Mouse (Mus musculus) limb, embryonic 11.5 days (tissue): ENCODE measurements at regions not wholly inside any gene's neighbourhood (a gene's known extent, or its start where the extent isn't known, plus 50 kb on each side); places are given as distances from the start of the nearest gene placed in this dataset.

Source experiments
- ATAC-seq: fragments of 200-750 bp; cut with Nextera tagmentation; 2 replicates; pipeline ENCODE4 v1.8.0; 2017; ENCODE audit warnings: low read depth; ENCODE audit not compliant: insufficient number of reproducible peaks, low FRiP score, low TSS enrichment
- DNase-seq: peaks from one replicate; pipeline ENCODE4 v3.0.0-alpha.2; 2015; ENCODE audit warnings: low spot score
- H3K27ac ChIP-seq: fragments of 300-500 bp; sonication (generic); replicated peaks from 2 replicates; pipeline ENCODE4 v1.5.1; 2014; ENCODE audit warnings: low read depth, mild to moderate bottlenecking, low read length
- H3K27me3 ChIP-seq: fragments of 300-500 bp; sonication (generic); 2 replicates; pipeline ENCODE4 v1.6.1; 2014; ENCODE audit warnings: mild to moderate bottlenecking, low read length, mixed read lengths; ENCODE audit not compliant: control insufficient read depth, insufficient read depth
- H3K36me3 ChIP-seq: fragments of 300-500 bp; sonication (generic); 2 replicates; pipeline ENCODE4 v1.6.1; 2014; ENCODE audit warnings: mild to moderate bottlenecking, low read length, moderate library complexity, mixed read lengths; ENCODE audit not compliant: control insufficient read depth, insufficient read depth
- H3K4me1 ChIP-seq: fragments of 300-500 bp; sonication (generic); 2 replicates; pipeline ENCODE4 v1.6.1; 2014; ENCODE audit warnings: low read length, mixed read lengths; ENCODE audit not compliant: control insufficient read depth, insufficient read depth
- H3K4me2 ChIP-seq: fragments of 300-500 bp; sonication (generic); 2 replicates; pipeline ENCODE4 v1.6.1; 2014; ENCODE audit warnings: low read depth, mild to moderate bottlenecking, moderate library complexity; ENCODE audit not compliant: severe bottlenecking
- H3K4me3 ChIP-seq: fragments of 300-500 bp; sonication (generic); 2 replicates; pipeline ENCODE4 v1.5.1; 2014; ENCODE audit warnings: low read depth, low read length
- H3K9ac ChIP-seq: fragments of 300-500 bp; sonication (generic); 2 replicates; pipeline ENCODE4 v1.6.1; 2014; ENCODE audit warnings: mild to moderate bottlenecking, low read length
- H3K9me3 ChIP-seq: fragments of 300-500 bp; sonication (generic); 2 replicates; pipeline ENCODE4 v1.6.1; 2016; ENCODE audit warnings: low read length; ENCODE audit not compliant: control insufficient read depth
- WGBS: fragments of 180-500 bp; shearing (Covaris S2); extraction: QIAGEN DNeasy Blood & Tissue Kit; methylation state at CpG from one replicate; pipeline ENCODE4 v1.1.7; 2014; 5-methylcytosine and 5-hydroxymethylcytosine counted together

- H3K4me3 ChIP-seq: no peak overlapping the region
- WGBS: 76% methylated on average over 8 of the region's 8 CpGs
- no peak overlapping the region for H3K27ac ChIP-seq
- no peaks in the 10 kb centered on the region for H3K9me3 ChIP-seq
- no peaks in the 10 kb centered on the region for H3K27me3 ChIP-seq
- DNase-seq (no peak), ATAC-seq (no peak)
- no peaks in the 10 kb centered on the region for H3K36me3 ChIP-seq
- no peak overlapping the region for H3K9ac ChIP-seq
- H3K4me1 ChIP-seq: no peaks in the 10 kb centered on the region
- H3K4me2 ChIP-seq: no peak overlapping the region
Observed at GRCm38 (mm10) chr1:165062813-165063492, 97.6 kb downstream of the Tbx19 start.

- H3K36me3 ChIP-seq: no peaks in the 10 kb centered on the region
Observed at GRCm38 (mm10) chr1:165061420-165061819, 99.2 kb downstream of the Tbx19 start.

GRCm38 (mm10) chr1:165054245-165054644, 106.3 kb downstream of the Tbx19 start:
- Histone ChIP-seq H3K27me3 (no peaks in the 10 kb centered on the region), H3K4me2 (no peak overlapping the region), H3K4me1 (no peaks in the 10 kb centered on the region), H3K9ac (no peak overlapping the region), H3K9me3 (no peaks in the 10 kb centered on the region), H3K36me3 (no peaks in the 10 kb centered on the region), H3K4me3 (no peak overlapping the region), H3K27ac (no peak overlapping the region)
- WGBS: 87% methylated on average over 6 of the region's 6 CpGs
- ATAC-seq: no peak
- no peak for DNase-seq

More at GRCm38 (mm10) chr1:165061420-165061819, 99.2 kb downstream of the Tbx19 start:
- no peak overlapping the region for H3K4me3 ChIP-seq
- H3K9ac ChIP-seq: no peak overlapping the region
- WGBS: 72% methylated on average over 3 of the region's 3 CpGs
- DNase-seq (no peak), ATAC-seq (no peak)
- no peaks in the 10 kb centered on the region for H3K9me3 ChIP-seq
- no peak overlapping the region for H3K4me2 ChIP-seq
- no peaks in the 10 kb centered on the region for H3K27me3 ChIP-seq
- H3K27ac ChIP-seq: no peak overlapping the region
- no peaks in the 10 kb centered on the region for H3K4me1 ChIP-seq

- Histone ChIP-seq H3K4me3 (no peak overlapping the region), H3K9me3 (no peaks in the 10 kb centered on the region), H3K27ac (no peak overlapping the region), H3K9ac (no peak overlapping the region), H3K27me3 (no peaks in the 10 kb centered on the region), H3K4me1 (no peaks in the 10 kb centered on the region), H3K36me3 (no peaks in the 10 kb centered on the region), H3K4me2 (no peak overlapping the region)
- WGBS: 62% methylated on average over 2 of the region's 2 CpGs
- DNase-seq: no peak
- ATAC-seq: no peak
Observed at GRCm38 (mm10) chr1:165051294-165051693, 109.3 kb downstream of the Tbx19 start.

- 81% methylated on average over 4 of the region's 4 CpGs for WGBS
Observed at GRCm38 (mm10) chr1:165050176-165050575, 110.4 kb downstream of the Tbx19 start.

GRCm38 (mm10) chr1:165046637-165047036, 111.3 kb upstream of the Xcl1 start:
- H3K36me3 ChIP-seq: no peaks in the 10 kb centered on the region
- H3K4me1 ChIP-seq: no peaks in the 10 kb centered on the region
- H3K4me2 ChIP-seq: no peak overlapping the region
- 17% methylated on average over 7 of the region's 7 CpGs for WGBS
- ATAC-seq (no peak), DNase-seq (no peak)
- no peak overlapping the region for H3K9ac ChIP-seq
- no peak overlapping the region for H3K4me3 ChIP-seq
- no peaks in the 10 kb centered on the region for H3K27me3 ChIP-seq
- H3K27ac ChIP-seq: no peak overlapping the region
- no peaks in the 10 kb centered on the region for H3K9me3 ChIP-seq

More at GRCm38 (mm10) chr1:165050176-165050575, 110.4 kb downstream of the Tbx19 start:
- H3K9ac ChIP-seq: no peak overlapping the region
- H3K27me3 ChIP-seq: no peaks in the 10 kb centered on the region
- no peaks in the 10 kb centered on the region for H3K4me1 ChIP-seq
- H3K4me3 ChIP-seq: no peak overlapping the region
- DNase-seq: no peak
- no peak overlapping the region for H3K4me2 ChIP-seq
- H3K27ac ChIP-seq: no peak overlapping the region
- no peaks in the 10 kb centered on the region for H3K9me3 ChIP-seq
- H3K36me3 ChIP-seq: no peaks in the 10 kb centered on the region
- ATAC-seq: no peak

GRCm38 (mm10) chr1:165046056-165046455, 110.7 kb upstream of the Xcl1 start:
- DNase-seq (no peak), ATAC-seq (no peak)
- Histone ChIP-seq H3K27ac (no peak overlapping the region), H3K4me3 (no peak overlapping the region), H3K4me1 (no peaks in the 10 kb centered on the region), H3K9me3 (no peaks in the 10 kb centered on the region), H3K4me2 (no peak overlapping the region), H3K36me3 (no peaks in the 10 kb centered on the region), H3K9ac (no peak overlapping the region), H3K27me3 (no peaks in the 10 kb centered on the region)
- WGBS: 63% methylated on average over 4 of the region's 4 CpGs

GRCm38 (mm10) chr1:165043361-165043760, 108.0 kb upstream of the Xcl1 start:
- WGBS: 55% methylated on average over 3 of the region's 3 CpGs
- Histone ChIP-seq H3K4me3 (no peak overlapping the region), H3K4me1 (no peaks in the 10 kb centered on the region), H3K27ac (no peak overlapping the region), H3K9ac (no peak overlapping the region), H3K36me3 (no peaks in the 10 kb centered on the region), H3K4me2 (no peak overlapping the region), H3K9me3 (no peaks in the 10 kb centered on the region), H3K27me3 (no peaks in the 10 kb centered on the region)
- ATAC-seq: no peak
- no peak for DNase-seq

- Histone ChIP-seq H3K9ac (no peak overlapping the region), H3K36me3 (no peaks in the 10 kb centered on the region), H3K27ac (no peak overlapping the region), H3K4me2 (no peak overlapping the region), H3K9me3 (no peaks in the 10 kb centered on the region), H3K4me3 (no peak overlapping the region), H3K27me3 (no peaks in the 10 kb centered on the region), H3K4me1 (no peaks in the 10 kb centered on the region)
- ATAC-seq: no peak
- 86% methylated on average over 2 of the region's 2 CpGs for WGBS
- DNase-seq: no peak
Observed at GRCm38 (mm10) chr1:165042105-165042504, 106.8 kb upstream of the Xcl1 start.
